Mouse (Mus musculus) heart, adult 2 months (tissue): ENCODE results near the gene Olfml2a. TPM values are rescaled to one million over a fixed set of nuclear protein-coding genes. Genes with fewer than 3 reads are reported as not detected.
A peak's percentile ranks its signal among the peaks of the same experiment; 100 is the strongest.

ENCODE experiments used
- DNase-seq, 2 experiments: peaks; one replicate each; pipeline ENCODE4 v3.0.0; 2021
- H3K27ac ChIP-seq: fragments of 200-600 bp; 2 replicates; pipeline ENCODE4 v1.8.1; 2022
- H3K27me3 ChIP-seq: fragments of 200-500 bp; 2 replicates; pipeline ENCODE4 v1.6.1; 2012; ENCODE audit warnings: mild to moderate bottlenecking, low read length, inconsistent platforms, mixed read lengths; ENCODE audit not compliant: control insufficient read depth, insufficient read depth
- H3K36me3 ChIP-seq: fragments of 200-500 bp; 2 replicates; pipeline ENCODE4 v1.6.1; 2012; ENCODE audit warnings: low read length, inconsistent platforms; ENCODE audit not compliant: control insufficient read depth, insufficient read depth
- H3K4me1 ChIP-seq: fragments of 200-500 bp; 2 replicates; pipeline ENCODE4 v1.6.1; 2011; ENCODE audit warnings: low read length; ENCODE audit not compliant: control insufficient read depth, insufficient read depth
- H3K4me3 ChIP-seq: fragments of 200-600 bp; 2 replicates; pipeline ENCODE4 v1.8.1; 2022
- H3K79me2 ChIP-seq: fragments of 200-500 bp; replicated peaks from 2 replicates; pipeline ENCODE4 v1.6.1; 2012; ENCODE audit warnings: mild to moderate bottlenecking, inconsistent platforms, low read length, moderate library complexity, mixed read lengths; ENCODE audit not compliant: control insufficient read depth, insufficient read depth
- H3K9ac ChIP-seq: fragments of 200-500 bp; 2 replicates; pipeline ENCODE4 v1.6.1; 2012; ENCODE audit warnings: low read depth, mild to moderate bottlenecking, control low read depth, inconsistent platforms, low read length, mixed read lengths
- CTCF ChIP-seq: fragments of 200-600 bp; IDR thresholded peaks from 2 replicates; pipeline ENCODE4 v1.8.1; 2022; ENCODE audit warnings: antibody characterized with exemption, mild to moderate bottlenecking, moderate library complexity
- EP300 ChIP-seq: fragments of 200-500 bp; IDR thresholded peaks from 2 replicates; pipeline ENCODE4 v1.6.1; 2011; ENCODE audit warnings: low read depth, low read length, control low read depth; ENCODE audit not compliant: insufficient read depth
- POLR2A ChIP-seq: fragments of 200-500 bp; IDR thresholded peaks from 2 replicates; pipeline ENCODE4 v1.6.1; 2011; ENCODE audit warnings: mild to moderate bottlenecking, low read depth, low read length, control low read depth; ENCODE audit not compliant: insufficient read depth
- WGBS: fragments of 180-500 bp; shearing (Covaris S2); methylation state at CpG from one replicate; pipeline ENCODE4 v1.1.7; 2018; 5-methylcytosine and 5-hydroxymethylcytosine counted together
- intact Hi-C: fragments of 180-260 bp; cut with DNase I; formaldehyde crosslinking; loops from one replicate; pipeline ENCODE4 v1.15.1; 2025
- polyA plus RNA-seq: library from polyadenylated mRNA; depleted of rRNA; stranded (reverse); fragments of >200 nt; gene quantifications from 2 replicates; pipeline ENCODE4 v1.2.3, GENCODE M21; 2012
- total RNA-seq, 2 experiments: library from RNA; stranded (reverse); gene quantifications; 2 replicates each; pipeline ENCODE4 v1.2.3; 2021

Olfml2a gene
- total and polyA plus RNA-seq, 3 experiments: 2.9 to 3.8 (median 3.0) TPM

DNA sequence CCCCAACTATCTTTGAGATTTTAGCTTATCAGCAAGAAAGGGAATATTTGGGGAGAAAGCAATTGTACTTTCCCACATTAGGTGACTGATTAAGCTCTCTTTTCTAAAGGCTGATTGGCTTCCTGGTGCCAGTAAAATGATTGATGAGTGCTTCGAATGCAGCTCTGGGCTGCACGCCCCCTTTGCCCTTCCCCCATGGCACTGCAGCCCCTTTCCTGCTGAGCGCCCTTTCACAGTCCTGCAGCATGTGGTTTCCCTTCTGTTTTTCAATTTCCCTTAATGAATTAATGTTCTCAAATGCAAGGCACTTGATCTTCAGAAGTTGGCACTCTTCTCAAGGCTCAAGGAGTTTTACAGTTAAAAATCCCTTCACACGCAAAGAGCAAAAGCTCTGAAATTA, 16.8 kb upstream of the Olfml2a start:
- H3K4me1 ChIP-seq: no peaks in the 10 kb centered on the region
- TF ChIP-seq EP300: no peak
- no peak for TF ChIP-seq POLR2A
- no peak for TF ChIP-seq CTCF
- no peak overlapping the region for H3K9ac ChIP-seq
- no peaks in the 10 kb centered on the region for H3K36me3 ChIP-seq
- WGBS: 79% methylated on average over 4 of the region's 4 CpGs
- H3K4me3 ChIP-seq: no peak overlapping the region
- no peaks in the 10 kb centered on the region for H3K27me3 ChIP-seq
- intact Hi-C loops: no loop called here
- H3K27ac ChIP-seq: no peak overlapping the region
- DNase-seq: no peak
- no peaks in the 10 kb centered on the region for H3K79me2 ChIP-seq

DNA sequence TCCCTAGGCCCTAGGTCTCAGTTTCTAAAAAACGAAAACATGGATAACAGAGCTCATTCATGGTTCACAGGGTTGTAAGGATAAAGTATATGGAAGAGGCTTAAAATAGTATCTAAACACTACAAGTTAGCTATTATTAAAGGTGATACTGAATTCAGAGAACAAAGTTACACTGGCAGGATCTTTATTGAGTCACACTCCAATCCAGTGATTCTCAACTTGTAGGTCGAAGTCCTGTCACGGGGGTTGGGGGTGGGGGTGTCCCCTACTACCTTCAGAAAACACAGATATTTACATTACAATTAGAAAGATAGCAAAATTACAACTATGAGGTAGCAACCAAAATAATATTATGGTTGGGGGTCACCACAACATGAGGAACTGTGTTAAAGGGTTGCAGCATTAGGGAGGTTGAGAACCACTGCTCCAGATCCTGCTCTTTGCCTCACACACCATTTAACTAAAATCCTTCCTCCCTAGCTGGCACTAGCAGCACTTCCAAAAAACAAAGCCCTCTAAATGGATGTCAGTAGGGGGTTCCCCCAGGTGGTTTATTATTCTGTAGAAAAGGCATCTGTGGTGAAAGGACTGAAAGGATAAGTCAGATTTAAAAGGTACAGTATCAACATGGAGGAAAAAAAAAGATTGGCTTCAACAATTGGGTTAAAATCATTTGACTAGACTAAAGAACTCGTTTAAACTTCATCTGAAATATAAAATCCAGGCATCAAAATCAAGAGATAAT, 14.7 kb upstream of the Olfml2a start:
- H3K9ac ChIP-seq: no peak overlapping the region
- H3K4me1 ChIP-seq: no peaks in the 10 kb centered on the region
- WGBS: 65% methylated on average over 4 of the region's 4 CpGs
- H3K27me3 ChIP-seq: no peaks in the 10 kb centered on the region
- DNase-seq: no peak
- intact Hi-C loops: no loop called here
- H3K4me3 ChIP-seq: no peak overlapping the region
- H3K79me2 ChIP-seq: no peaks in the 10 kb centered on the region
- no peak for TF ChIP-seq POLR2A
- H3K36me3 ChIP-seq: no peaks in the 10 kb centered on the region
- no peak overlapping the region for H3K27ac ChIP-seq

DNA sequence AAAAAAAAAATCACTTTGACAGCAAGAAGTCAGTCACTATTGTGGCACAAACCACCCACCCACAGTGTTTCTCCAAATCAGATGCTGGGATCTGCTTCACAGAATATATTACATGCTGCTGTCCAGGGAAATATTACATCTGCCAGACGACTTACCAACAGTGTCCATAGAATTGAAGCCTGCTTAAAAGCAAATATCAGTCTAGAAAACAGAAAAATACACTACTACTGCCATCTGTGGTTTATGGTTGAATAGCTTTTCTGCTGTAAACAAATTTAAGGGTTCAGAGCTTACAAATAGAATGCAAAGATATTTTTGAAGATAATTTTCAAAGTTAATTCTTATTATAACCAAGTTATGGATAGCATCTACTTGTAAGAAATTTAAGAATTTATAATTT, 10.4 kb upstream of the Olfml2a start:
- H3K4me1 ChIP-seq: no peaks in the 10 kb centered on the region
- no peaks in the 10 kb centered on the region for H3K36me3 ChIP-seq
- no peak overlapping the region for H3K4me3 ChIP-seq
- no peaks in the 10 kb centered on the region for H3K27me3 ChIP-seq
- no peaks in the 10 kb centered on the region for H3K79me2 ChIP-seq
- 56% methylated on average over 1 of the region's 1 CpGs for WGBS
- no peak overlapping the region for H3K27ac ChIP-seq
- TF ChIP-seq EP300: no peak
- 0 out of 2 replicates have a peak, but pooled peaks have one; percentile 3 for TF ChIP-seq CTCF
- no peak overlapping the region for H3K9ac ChIP-seq
- intact Hi-C loops: no loop called here
- no peak for DNase-seq

DNA sequence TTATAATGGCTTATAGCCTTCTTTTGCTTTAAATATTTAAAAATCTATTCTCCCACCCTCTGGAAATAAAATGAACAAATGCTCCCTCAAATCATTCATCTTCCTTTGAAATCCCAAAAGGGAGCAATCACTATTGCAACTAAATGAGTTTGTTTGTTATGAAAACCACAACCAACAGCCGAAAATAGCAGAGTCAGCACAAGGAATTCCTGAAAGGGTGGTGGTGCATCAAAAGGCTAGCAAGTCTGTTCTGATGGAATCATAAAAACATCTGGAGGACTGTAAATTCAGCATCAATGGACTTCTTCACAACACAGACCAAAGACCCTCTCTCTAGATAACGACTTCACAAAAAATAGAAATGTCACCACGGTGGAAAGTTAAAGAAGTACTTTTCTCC, 8.3 kb upstream of the Olfml2a start:
- Histone ChIP-seq H3K79me2 (no peaks in the 10 kb centered on the region), H3K4me1 (no peaks in the 10 kb centered on the region), H3K9ac (no peak overlapping the region), H3K27ac (no peak overlapping the region), H3K4me3 (no peak overlapping the region), H3K36me3 (no peaks in the 10 kb centered on the region), H3K27me3 (no peaks in the 10 kb centered on the region)
- intact Hi-C loops: no loop called here
- 79% methylated on average over 3 of the region's 3 CpGs for WGBS
- DNase-seq: no peak
- TF ChIP-seq EP300 (no peak), POLR2A (no peak), CTCF (no peak)

DNA sequence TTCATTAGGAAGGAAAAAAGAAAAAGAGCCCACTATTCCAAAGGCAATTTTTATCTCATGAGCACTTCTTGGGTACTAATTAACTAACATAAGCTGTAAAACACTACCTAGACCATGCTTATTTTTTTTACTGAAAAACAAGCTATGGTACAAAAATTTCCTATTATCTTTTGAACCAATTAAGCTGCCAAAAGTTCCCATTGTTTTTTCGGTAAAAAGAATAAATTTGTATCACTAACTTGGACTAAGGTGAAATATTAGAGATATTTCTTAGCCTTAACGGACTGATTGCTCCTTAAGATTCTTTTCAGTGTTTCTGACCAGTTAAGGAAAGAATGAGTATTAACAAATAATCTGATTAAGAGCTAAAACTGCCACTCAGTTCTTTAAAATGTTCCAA, 7.9 kb upstream of the Olfml2a start:
- H3K79me2 ChIP-seq: no peaks in the 10 kb centered on the region
- H3K27ac ChIP-seq: no peak overlapping the region
- H3K27me3 ChIP-seq: no peaks in the 10 kb centered on the region
- H3K4me3 ChIP-seq: no peak overlapping the region
- DNase-seq: no peak
- WGBS: 89% methylated on average over 2 of the region's 2 CpGs
- no peaks in the 10 kb centered on the region for H3K36me3 ChIP-seq
- TF ChIP-seq CTCF (no peak), POLR2A (no peak), EP300 (no peak)
- H3K4me1 ChIP-seq: no peaks in the 10 kb centered on the region
- intact Hi-C loops: no loop called here
- no peak overlapping the region for H3K9ac ChIP-seq

DNA sequence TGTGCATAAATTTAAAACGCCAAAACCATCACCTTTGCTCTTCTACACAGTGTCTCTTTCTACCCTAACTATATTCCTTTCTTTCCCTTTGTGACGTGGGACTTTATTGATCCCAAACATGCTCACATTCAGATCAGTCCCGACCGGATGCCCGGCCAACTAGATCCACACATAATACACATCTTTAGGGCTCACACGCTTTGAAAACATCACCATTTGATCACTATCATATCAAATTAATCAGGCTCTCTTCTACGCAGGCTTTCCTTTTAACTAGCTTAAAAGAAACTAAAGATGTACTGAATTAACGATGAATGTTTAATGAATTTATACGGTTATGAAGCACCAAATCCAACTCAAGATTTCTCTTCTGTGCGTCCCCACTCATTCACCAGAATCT, 7.2 kb upstream of the Olfml2a start:
- intact Hi-C loops: no loop called here
- Histone ChIP-seq H3K9ac (no peak overlapping the region), H3K36me3 (no peaks in the 10 kb centered on the region), H3K27me3 (no peaks in the 10 kb centered on the region), H3K27ac (no peak overlapping the region), H3K4me1 (no peaks in the 10 kb centered on the region), H3K4me3 (no peak overlapping the region; the same call in 1 of the 2 replicates), H3K79me2 (no peaks in the 10 kb centered on the region)
- no peak for DNase-seq
- 74% methylated on average over 10 of the region's 10 CpGs for WGBS
- TF ChIP-seq POLR2A (no peak), EP300 (no peak), CTCF (no peak)
